Mouse (Mus musculus) neural tube, embryonic 15.5 days (tissue): ENCODE measurements around the gene Dram1. TPM values are rescaled to one million over a fixed set of nuclear protein-coding genes. Genes with fewer than 3 reads are reported as not detected.

Experiments
- ATAC-seq: fragments of 200-750 bp; cut with Nextera tagmentation; 2 replicates; pipeline ENCODE4 v1.8.0; 2017; ENCODE audit warnings: mild to moderate bottlenecking, moderate TSS enrichment, moderate library complexity; ENCODE audit not compliant: low FRiP score
- H3K27ac ChIP-seq: fragments of 300-500 bp; sonication (generic); replicated peaks from 2 replicates; pipeline ENCODE4 v1.5.1; 2015; ENCODE audit warnings: mild to moderate bottlenecking, inconsistent platforms
- H3K27me3 ChIP-seq: fragments of 300-500 bp; sonication (generic); replicated peaks from 2 replicates; pipeline ENCODE4 v1.6.1; 2015; ENCODE audit warnings: inconsistent platforms
- H3K36me3 ChIP-seq: fragments of 300-500 bp; sonication (generic); 2 replicates; pipeline ENCODE4 v1.6.1; 2015; ENCODE audit warnings: inconsistent platforms
- H3K4me1 ChIP-seq: fragments of 300-500 bp; sonication (generic); 2 replicates; pipeline ENCODE4 v1.6.1; 2015; ENCODE audit warnings: inconsistent platforms
- H3K4me2 ChIP-seq: fragments of 300-500 bp; sonication (generic); 2 replicates; pipeline ENCODE4 v1.6.1; 2015; ENCODE audit warnings: inconsistent platforms, mild to moderate bottlenecking, moderate library complexity
- H3K4me3 ChIP-seq: fragments of 300-500 bp; sonication (generic); replicated peaks from 2 replicates; pipeline ENCODE4 v1.5.1; 2015; ENCODE audit warnings: mild to moderate bottlenecking, inconsistent platforms
- H3K9ac ChIP-seq: fragments of 300-500 bp; sonication (generic); replicated peaks from 2 replicates; pipeline ENCODE4 v1.6.1; 2015; ENCODE audit warnings: mild to moderate bottlenecking, inconsistent platforms
- H3K9me3 ChIP-seq: fragments of 300-500 bp; sonication (generic); replicated peaks from 2 replicates; pipeline ENCODE4 v1.6.1; 2016; ENCODE audit warnings: inconsistent platforms
- whole genome bisulfite sequencing: fragments of 180-500 bp; shearing (Covaris S2); methylation state at CpG from one replicate; pipeline ENCODE4 v1.1.7; 2015; ENCODE audit warnings: mixed read lengths; 5-methylcytosine and 5-hydroxymethylcytosine counted together
- polyA plus RNA-seq: library from polyadenylated mRNA; unstranded; fragments of >200 nt; fragmentation: Nextera tagmentation; extraction: Ambion mirVana; gene quantifications from 2 replicates; pipeline ENCODE4 v1.2.1, GENCODE M21; 2015

Gene Dram1
- 0.87 and 1.8 TPM in 2 replicates for polyA plus RNA-seq

DNA sequence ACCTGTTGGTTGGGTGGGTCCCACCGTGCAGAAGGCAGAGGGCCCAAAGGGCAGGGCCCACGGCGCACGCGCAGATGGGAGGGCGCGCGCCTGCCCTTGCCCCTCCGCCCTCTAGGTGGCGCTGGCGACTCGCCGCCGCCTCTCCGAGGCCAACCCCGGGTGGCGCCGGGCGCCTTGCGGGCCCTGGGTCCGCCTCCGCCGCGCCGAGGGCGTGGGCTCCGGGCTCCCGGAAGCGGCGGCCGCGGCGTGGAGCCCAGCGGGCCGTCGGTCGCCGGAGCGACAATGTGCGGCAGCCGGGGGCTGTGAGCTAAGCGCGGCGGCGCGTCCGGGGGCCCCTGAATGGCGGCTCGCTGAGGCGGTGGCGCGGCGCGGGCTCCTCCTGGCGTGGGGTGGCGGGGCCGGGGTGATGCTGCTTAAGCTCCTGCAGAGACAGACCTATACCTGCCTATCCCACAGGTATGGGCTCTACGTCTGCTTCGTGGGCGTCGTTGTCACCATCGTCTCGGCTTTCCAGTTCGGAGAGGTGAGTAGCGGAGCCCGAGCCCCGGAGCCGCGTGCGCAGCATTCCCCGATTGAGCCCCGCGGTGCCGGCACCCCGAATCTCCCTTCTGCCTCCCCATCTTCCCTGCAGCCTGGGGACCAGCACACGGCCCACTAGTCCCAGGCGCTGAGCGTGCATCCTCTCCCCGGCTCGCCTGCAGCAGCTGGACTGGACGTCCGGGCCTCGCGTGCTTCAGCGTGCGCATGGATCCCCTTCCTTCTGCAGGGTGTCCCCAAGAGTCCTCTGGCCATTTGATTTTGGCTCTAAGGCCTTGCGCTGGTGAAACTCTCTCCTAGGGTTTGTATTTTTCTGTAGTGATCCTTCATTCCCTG, at the start of gene Dram1, which contains the start of gene Gnptab:
Gene Dram1, minus strand, starts transcription at position 68 of the 873 bp plus-strand sequence.
Gene Gnptab, plus strand, starts transcription at position 120 of the 873 bp plus-strand sequence.
- WGBS = under 1% methylated on average over 84 of the region's 87 CpGs
- peak; percentile 92 for ATAC-seq
- H3K9me3 ChIP-seq = no peaks in the 10 kb centered on the region
- peak within 1 kb of the TSS; percentile 87 for H3K27ac ChIP-seq
- peak within 1 kb of the TSS; percentile 83 for H3K4me2 ChIP-seq
- H3K4me1 ChIP-seq = peaks cover 28% of the 10 kb centered on the region
- H3K9ac ChIP-seq = peak within 1 kb of the TSS; percentile 92
- no peaks in the 10 kb centered on the region for H3K27me3 ChIP-seq
- H3K4me3 ChIP-seq = peak within 1 kb of the TSS; percentile 85
- H3K36me3 ChIP-seq = no peaks in the 10 kb centered on the region

DNA sequence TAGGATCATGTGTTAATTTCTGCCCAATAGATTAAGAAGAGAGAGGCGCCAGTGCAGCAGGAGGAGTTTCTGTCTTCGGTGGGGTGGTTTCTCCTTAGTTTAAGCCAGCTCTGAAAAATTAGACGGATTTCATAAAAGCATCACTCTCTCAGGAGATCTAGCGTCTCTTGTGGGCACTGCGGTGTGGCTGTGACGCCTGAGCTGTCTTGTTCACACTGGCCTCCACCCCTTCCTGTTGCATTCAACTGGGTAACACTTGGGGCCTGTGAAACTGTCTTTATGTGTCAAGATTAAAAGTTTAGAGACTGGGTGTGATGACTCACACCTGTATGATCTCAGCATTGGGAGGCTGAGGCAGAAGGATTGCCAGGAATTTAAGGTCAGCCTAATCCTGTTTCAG, 49.1 kb upstream of the Dram1 start:
- Histone ChIP-seq H3K4me3 (no peak overlapping the region), H3K9me3 (no peaks in the 10 kb centered on the region), H3K9ac (no peak overlapping the region), H3K36me3 (peaks cover 46% of the 10 kb centered on the region), H3K27me3 (no peaks in the 10 kb centered on the region), H3K4me1 (no peaks in the 10 kb centered on the region), H3K27ac (no peak overlapping the region), H3K4me2 (no peak overlapping the region)
- WGBS = 95% methylated on average over 6 of the region's 6 CpGs
- no peak for ATAC-seq

DNA sequence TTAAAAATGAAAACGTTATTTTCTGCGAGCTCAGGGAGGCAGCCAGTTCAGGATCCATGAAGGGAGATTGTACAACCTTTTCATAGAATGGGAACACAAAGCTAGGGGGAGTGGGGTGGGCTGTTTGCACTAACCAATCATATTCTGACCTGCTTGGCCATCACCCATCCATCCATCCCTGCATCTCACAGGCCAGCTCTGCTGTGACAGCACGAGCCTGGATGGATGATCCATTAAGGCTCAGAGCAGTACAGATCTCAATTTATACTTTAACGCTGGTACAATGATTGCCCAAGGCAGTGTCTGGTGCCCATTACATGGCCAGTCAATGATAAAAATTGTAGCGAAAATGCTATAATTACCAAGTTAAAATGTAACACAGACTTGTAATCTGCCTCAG, 48.0 kb upstream of the Dram1 start:
- Histone ChIP-seq H3K4me1 (no peaks in the 10 kb centered on the region), H3K9me3 (no peaks in the 10 kb centered on the region), H3K36me3 (peaks cover 36% of the 10 kb centered on the region), H3K4me2 (no peak overlapping the region), H3K9ac (no peak overlapping the region), H3K4me3 (no peak overlapping the region), H3K27me3 (no peaks in the 10 kb centered on the region), H3K27ac (no peak overlapping the region)
- WGBS = 56% methylated on average over 5 of the region's 5 CpGs
- no peak for ATAC-seq

DNA sequence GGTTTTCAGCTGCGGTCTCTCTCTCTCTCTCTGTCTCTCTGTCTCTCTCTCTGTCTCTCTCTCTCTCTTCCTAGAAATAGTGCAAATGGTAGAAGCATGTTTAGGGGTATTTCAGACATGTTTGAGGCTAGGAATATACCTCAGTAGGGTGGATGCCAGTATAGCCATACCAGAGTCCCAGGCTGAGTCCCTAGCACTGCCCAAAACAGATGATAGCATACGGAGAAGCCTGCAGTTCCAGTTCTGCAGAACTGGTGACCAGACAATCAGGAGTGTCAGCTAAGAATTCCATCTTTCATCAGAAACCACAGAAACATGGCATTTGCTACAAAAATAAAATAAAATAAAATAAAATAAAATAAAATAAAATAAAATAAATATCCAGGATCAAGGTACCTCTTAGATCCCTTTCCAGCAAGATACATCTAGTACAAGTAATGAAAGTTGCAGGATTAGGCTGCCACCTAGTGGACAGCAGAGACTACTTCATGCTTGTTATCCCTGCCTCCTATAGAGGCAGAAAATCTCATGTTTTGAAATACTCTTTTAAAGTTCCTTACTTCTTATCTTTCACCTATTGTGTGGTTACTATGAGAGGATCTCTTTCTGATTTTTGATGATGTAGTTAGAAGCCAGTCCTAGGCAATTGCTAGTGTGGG, 47.4 kb upstream of the Dram1 start:
- Histone ChIP-seq H3K4me3 (no peak overlapping the region), H3K36me3 (peaks cover 38% of the 10 kb centered on the region), H3K27ac (no peak overlapping the region), H3K27me3 (no peaks in the 10 kb centered on the region), H3K9me3 (no peaks in the 10 kb centered on the region), H3K9ac (no peak overlapping the region), H3K4me2 (no peak overlapping the region), H3K4me1 (no peaks in the 10 kb centered on the region)
- peak; percentile 88 for ATAC-seq
- 96% methylated on average over 2 of the region's 2 CpGs for WGBS

DNA sequence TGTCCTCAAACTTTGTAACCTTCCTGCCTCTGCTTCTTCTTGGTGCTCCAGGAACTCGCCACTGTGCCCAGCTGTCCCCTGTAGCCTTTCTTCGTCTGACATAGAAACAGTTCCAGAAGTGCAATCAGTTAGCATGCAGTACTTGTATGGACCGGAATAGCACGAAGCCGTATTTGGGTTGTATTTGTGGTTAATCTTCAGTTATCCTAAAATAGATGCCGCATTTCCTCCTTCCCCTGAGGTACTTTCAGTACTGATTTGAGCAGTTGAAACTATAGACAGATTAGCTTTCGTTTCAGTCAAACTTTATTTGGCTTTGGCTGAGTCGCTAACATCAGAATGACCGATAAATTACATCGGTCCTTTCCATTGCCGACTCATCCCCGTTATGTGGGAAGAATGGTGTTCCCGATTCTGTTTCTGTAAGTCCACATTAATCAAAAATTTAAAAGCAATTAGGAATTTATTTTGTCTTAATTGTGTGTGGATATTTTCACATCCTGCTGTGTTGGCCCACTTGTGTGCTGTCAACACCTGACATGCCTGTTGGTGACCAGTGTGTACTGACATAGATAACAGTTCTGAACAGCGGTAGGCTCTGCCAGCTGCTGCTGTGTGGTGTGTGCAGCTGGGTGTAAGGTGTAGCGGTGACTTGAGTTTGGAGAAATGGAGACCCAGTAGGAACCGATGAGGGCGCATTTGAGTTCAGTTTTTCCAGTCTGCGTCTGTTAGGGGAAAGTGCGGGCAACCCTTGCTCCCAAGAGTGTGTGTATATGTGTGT, 42.0 kb upstream of the Dram1 start:
- Histone ChIP-seq H3K27ac (no peak overlapping the region), H3K27me3 (no peaks in the 10 kb centered on the region), H3K9me3 (no peaks in the 10 kb centered on the region), H3K4me1 (no peaks in the 10 kb centered on the region), H3K4me3 (no peak overlapping the region), H3K9ac (no peak overlapping the region), H3K36me3 (peaks cover 36% of the 10 kb centered on the region), H3K4me2 (no peak overlapping the region)
- 94% methylated on average over 19 of the region's 19 CpGs for WGBS
- no peak for ATAC-seq

DNA sequence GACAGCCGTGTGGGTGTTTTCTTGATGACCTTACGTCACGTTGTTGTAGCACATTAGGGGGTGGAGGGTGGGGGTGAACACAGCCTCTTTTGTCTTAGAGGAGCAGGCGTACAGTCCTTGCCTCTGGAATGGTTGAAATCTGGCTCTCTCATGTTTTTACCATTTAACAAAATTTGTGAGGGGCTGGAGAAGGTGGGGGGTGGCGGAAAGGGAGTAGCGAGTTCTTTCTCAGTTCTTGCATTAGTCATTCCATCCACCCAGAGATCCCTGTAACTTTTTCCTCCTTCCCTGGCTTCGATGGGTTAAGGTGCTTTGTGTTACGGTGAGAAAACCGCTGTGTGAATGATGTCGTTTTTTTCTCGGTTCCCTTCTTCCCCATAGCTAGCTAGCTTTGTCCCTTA, 41.3 kb upstream of the Dram1 start:
- no peak overlapping the region for H3K4me3 ChIP-seq
- no peak overlapping the region for H3K4me2 ChIP-seq
- ATAC-seq = no peak
- H3K36me3 ChIP-seq = peaks cover 43% of the 10 kb centered on the region
- no peaks in the 10 kb centered on the region for H3K4me1 ChIP-seq
- no peak overlapping the region for H3K9ac ChIP-seq
- WGBS = 76% methylated on average over 11 of the region's 11 CpGs
- H3K9me3 ChIP-seq = no peaks in the 10 kb centered on the region
- H3K27ac ChIP-seq = no peak overlapping the region
- H3K27me3 ChIP-seq = no peaks in the 10 kb centered on the region

DNA sequence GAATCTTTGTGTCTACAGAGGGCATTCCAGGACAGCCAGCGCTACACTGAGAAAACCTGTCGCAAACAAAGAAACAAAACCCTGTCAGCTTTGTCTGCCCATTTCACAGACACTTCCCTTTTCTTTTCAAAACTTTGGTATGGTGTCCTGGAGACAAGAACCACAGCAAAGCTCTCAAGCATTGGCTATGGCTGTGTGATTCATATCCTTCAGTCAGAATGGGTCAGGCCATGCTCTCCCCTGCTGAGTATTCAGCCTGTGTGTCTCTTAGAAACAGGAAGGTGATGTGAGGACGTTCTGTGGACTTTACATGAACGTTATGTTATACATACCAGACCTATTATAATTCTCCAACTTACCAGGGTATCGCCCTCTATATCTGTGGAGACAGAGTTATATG, 38.8 kb upstream of the Dram1 start:
- Histone ChIP-seq H3K4me1 (no peaks in the 10 kb centered on the region), H3K4me3 (no peak overlapping the region), H3K9me3 (no peaks in the 10 kb centered on the region), H3K4me2 (no peak overlapping the region), H3K27me3 (no peaks in the 10 kb centered on the region), H3K27ac (no peak overlapping the region), H3K9ac (no peak overlapping the region), H3K36me3 (peaks cover 49% of the 10 kb centered on the region)
- WGBS = 87% methylated on average over 5 of the region's 5 CpGs
- ATAC-seq = no peak

DNA sequence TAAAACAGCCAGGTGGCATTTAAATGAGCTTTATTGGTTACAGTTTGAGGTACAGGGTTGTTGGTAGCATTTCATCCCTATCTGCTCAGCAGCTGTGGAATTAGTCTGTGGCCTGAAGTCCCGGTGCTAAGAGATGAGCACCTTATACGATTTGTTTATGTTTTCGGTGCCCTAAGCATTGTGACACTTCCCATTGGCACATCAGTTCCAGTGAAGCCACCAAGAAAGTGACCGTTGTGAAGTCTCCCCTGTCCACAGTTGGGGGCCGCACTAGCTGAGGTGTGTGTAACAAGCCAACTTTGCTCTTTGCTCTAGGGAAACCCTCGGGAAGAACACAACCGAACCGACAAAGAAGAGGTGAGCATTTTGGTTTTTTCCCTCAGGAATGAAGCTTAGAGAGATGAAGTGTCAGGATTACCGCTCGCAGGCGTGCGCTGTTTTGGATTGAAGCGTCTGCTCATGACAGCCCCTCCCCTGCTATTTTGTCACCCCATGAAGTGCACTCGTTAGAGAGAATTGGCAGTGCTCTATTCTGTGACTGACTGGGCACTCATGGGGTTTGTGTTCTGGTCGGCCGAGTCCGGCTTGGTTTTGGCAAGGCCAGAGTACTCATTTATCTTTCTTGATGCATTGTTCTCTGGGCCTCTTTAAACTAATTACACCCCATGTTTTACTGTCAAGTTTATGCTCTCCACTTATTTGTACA, 33.6 kb upstream of the Dram1 start:
- H3K27ac ChIP-seq = no peak overlapping the region; the same call in 1 of the 2 replicates
- no peak for ATAC-seq

DNA sequence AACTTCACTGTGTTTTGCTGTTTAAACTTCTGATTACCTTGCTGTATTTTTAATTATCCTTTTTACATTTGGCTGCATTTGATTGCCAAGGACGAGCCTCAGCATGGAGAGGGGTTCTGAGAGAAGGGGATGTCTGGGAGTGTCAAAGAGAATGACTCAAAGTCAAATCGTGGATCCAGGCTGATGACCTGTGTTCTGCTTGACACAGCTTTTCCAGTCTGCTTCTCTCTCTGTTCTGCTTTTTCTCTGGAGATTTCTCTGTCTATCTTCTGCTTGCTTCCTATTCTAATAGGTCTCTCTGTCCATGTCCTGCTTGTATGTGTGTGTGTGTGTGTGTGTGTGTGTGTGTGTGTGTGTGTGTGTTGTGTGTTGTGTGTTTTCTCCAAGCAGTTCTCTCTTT, 30.9 kb upstream of the Dram1 start:
- no peak overlapping the region for H3K27ac ChIP-seq
- no peak for ATAC-seq
- no peaks in the 10 kb centered on the region for H3K27me3 ChIP-seq
- no peak overlapping the region for H3K4me3 ChIP-seq
- H3K9ac ChIP-seq = no peak overlapping the region
- peaks cover 5% of the 10 kb centered on the region; the same call in 1 of the 2 replicates for H3K36me3 ChIP-seq
- H3K4me2 ChIP-seq = no peak overlapping the region
- WGBS = 56% methylated on average over 2 of the region's 2 CpGs
- no peaks in the 10 kb centered on the region for H3K9me3 ChIP-seq
- H3K4me1 ChIP-seq = 0 out of 2 replicates have a peak, but pooled peaks cover 6% of the 10 kb centered on the region

More for the DNA sequence above, 33.6 kb upstream of the Dram1 start:
- 0 out of 2 replicates have a peak, but pooled peaks cover 6% of the 10 kb centered on the region for H3K4me1 ChIP-seq
- H3K9me3 ChIP-seq = no peaks in the 10 kb centered on the region
- H3K4me3 ChIP-seq = no peak overlapping the region
- no peak overlapping the region for H3K4me2 ChIP-seq
- H3K27me3 ChIP-seq = no peaks in the 10 kb centered on the region
- 47% methylated on average over 17 of the region's 17 CpGs for WGBS
- H3K36me3 ChIP-seq = peaks cover 23% of the 10 kb centered on the region
- H3K9ac ChIP-seq = no peak overlapping the region

DNA sequence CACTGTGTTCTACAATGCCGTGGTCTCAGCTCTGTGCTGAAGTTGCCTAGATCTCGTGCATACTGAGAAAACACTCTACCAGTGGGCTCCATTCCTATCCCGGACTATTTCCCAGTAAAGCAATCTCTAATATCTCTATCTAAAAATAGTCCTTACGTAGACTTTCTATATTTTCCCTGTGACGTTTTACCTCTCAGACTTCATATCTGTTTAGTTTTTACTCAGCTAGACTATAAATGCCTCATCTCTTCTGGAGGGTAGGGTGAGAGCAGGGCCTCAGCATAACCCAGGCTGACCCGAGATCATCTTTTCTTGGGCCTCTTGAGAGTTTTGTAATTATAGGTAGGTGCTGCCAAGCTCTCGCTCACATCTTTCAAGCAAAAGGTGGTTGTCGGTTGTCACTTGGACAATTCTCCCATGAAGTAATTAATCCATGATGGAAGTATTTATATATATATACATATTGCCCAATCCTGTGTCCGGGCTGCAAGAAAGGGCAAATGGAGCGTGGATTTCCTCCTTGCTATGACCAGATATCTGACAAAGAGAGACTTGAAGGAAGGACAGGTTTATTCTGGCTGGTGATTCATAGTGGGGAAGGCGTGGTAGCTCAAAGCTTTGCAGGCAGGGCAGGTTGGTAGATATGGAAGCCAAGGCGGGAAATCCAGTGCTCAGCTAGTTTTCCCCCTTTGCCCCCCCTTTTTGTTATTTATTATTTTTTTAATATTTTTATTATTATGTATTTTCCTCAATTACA, 29.2 kb upstream of the Dram1 start:
- no peak for ATAC-seq
- Histone ChIP-seq H3K9ac (no peak overlapping the region), H3K36me3 (no peaks in the 10 kb centered on the region; the same call in 1 of the 2 replicates), H3K4me2 (no peak overlapping the region), H3K27me3 (no peaks in the 10 kb centered on the region), H3K27ac (no peak overlapping the region), H3K9me3 (no peaks in the 10 kb centered on the region), H3K4me3 (no peak overlapping the region), H3K4me1 (0 out of 2 replicates have a peak, but pooled peaks cover 6% of the 10 kb centered on the region)
- 95% methylated on average over 12 of the region's 12 CpGs for WGBS
